In the genomic region with DNA sequence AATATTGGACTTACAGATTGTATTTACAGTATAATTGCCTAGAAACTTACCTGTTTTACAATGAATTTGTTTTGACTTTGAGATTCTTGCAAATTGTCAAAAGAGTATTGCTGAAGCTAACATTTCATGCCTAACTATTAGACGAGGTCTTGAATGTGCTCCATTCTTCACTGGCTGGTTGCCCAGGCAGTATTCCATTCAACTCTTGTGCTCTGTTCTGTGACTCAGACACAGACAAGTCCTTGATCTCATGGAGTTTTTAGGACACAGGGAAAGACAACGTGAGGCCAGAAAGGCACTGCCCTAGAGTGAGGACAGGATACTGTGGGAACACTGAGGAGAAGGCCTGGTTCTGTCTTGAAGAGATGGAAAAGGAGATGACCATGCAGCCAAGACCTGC, we compare ENCODE assay signal across 12 mouse cellular contexts. TPM values are rescaled to one million over a fixed set of nuclear protein-coding genes. Genes with fewer than 3 reads are reported as not detected.
DNase-seq lines count a peak whose midpoint lies in the region; ATAC-seq and TF ChIP-seq lines count a peak whose summit lies in the region.
"Had no signal": no experiment of that assay in that cellular context is flagged by ENCODE, and none has a peak within 500 bp of the region (broad histone marks: within the 10 kb centered on the region; RNA-seq: fewer than 3 reads in every experiment).

No protein-coding gene starts in this region.

- H3K9ac ChIP-seq in liver, adult 2 months (ENCODE audit: low read depth, low read length): no peak overlapping the region
- H3K9ac ChIP-seq in liver, embryonic 11.5 days (ENCODE audit: low read depth, low read length): no peak overlapping the region
- H3K9ac ChIP-seq: limb, embryonic 12.5 days; midbrain, embryonic 12.5 days had no signal

- no peaks in the 10 kb centered on the region for H3K79me2 ChIP-seq in liver, adult 2 months (ENCODE audit: control insufficient read depth, insufficient read depth, low read length)

- TF ChIP-seq POLR2A in liver, adult 2 months (IDR thresholded peaks at IDR 0.05; ENCODE audit: extremely low read depth, insufficient read depth, low read length): no peak

- no peaks in the 10 kb centered on the region for H3K9me3 ChIP-seq in heart, embryonic 10.5 days
- no peaks in the 10 kb centered on the region for H3K9me3 ChIP-seq in liver, embryonic 11.5 days (ENCODE audit: control insufficient read depth, low read length)
- H3K9me3 ChIP-seq: limb, embryonic 12.5 days; midbrain, embryonic 12.5 days had no signal

- no peaks in the 10 kb centered on the region for H3K4me1 ChIP-seq in heart, embryonic 10.5 days
- no peaks in the 10 kb centered on the region for H3K4me1 ChIP-seq in liver, adult 2 months (ENCODE audit: control insufficient read depth, insufficient read depth, low read length)
- H3K4me1 ChIP-seq in liver, embryonic 11.5 days (replicated peaks; ENCODE audit: control insufficient read depth, insufficient read depth, low read length): no peaks in the 10 kb centered on the region

- no peaks in the 10 kb centered on the region for H3K27me3 ChIP-seq in heart, embryonic 10.5 days (ENCODE audit: insufficient read depth, poor library complexity, severe bottlenecking)
- H3K27me3 ChIP-seq in liver, adult 2 months (ENCODE audit: control insufficient read depth, insufficient read depth, low read length): no peaks in the 10 kb centered on the region
- no peaks in the 10 kb centered on the region for H3K27me3 ChIP-seq in liver, embryonic 11.5 days (replicated peaks; ENCODE audit: control insufficient read depth, insufficient read depth, low read length)
- H3K27me3 ChIP-seq: midbrain, embryonic 12.5 days had no signal

- 63% methylated on average over 2 of the region's 2 CpGs for WGBS in heart, embryonic 10.5 days
- 28% methylated on average over 2 of the region's 2 CpGs for WGBS in liver, adult 2 months
- 69% methylated on average over 2 of the region's 2 CpGs for WGBS in liver, embryonic 11.5 days

- H3K27ac ChIP-seq in heart, embryonic 10.5 days: no peak overlapping the region
- H3K27ac ChIP-seq in liver, adult 2 months (replicated peaks; ENCODE audit: insufficient read depth, low read depth, low read length): no peak overlapping the region
- H3K27ac ChIP-seq in liver, embryonic 11.5 days (ENCODE audit: low read depth, low read length): no peak overlapping the region
- H3K27ac ChIP-seq: limb, embryonic 12.5 days; midbrain, embryonic 12.5 days had no signal

- intact Hi-C loops in heart, postnatal 10 days (cut with DNase I): no loop called here
- intact Hi-C loops in gastrocnemius, postnatal 14 days (cut with DNase I; ENCODE audit: low total_unique reads): no loop called here

- H3K36me3 ChIP-seq in heart, embryonic 10.5 days: no peaks in the 10 kb centered on the region
- H3K36me3 ChIP-seq in liver, adult 2 months (ENCODE audit: control insufficient read depth, insufficient read depth, low read length): no peaks in the 10 kb centered on the region
- no peaks in the 10 kb centered on the region for H3K36me3 ChIP-seq in liver, embryonic 11.5 days (ENCODE audit: control insufficient read depth, insufficient read depth, low read length)
- H3K36me3 ChIP-seq: limb, embryonic 12.5 days; midbrain, embryonic 12.5 days had no signal

- no peak for ATAC-seq in liver, embryonic 11.5 days (replicated peaks; ENCODE audit: low FRiP score)
- ATAC-seq: intestine, embryonic 16.5 days had no signal

- peak; percentile 51 to 54 for DNase-seq in heart, postnatal 10 days
- DNase-seq in heart, embryonic 10.5 days (ENCODE audit: low spot score): no peak
- peak; percentile 20 for DNase-seq in liver, adult 2 months (ENCODE audit: extremely low read depth, low read depth, low spot score)
- DNase-seq in liver, embryonic 11.5 days (ENCODE audit: low spot score): no peak
- peak; percentile 80 for DNase-seq in adrenal gland, adult 8-10 months
- DNase-seq in gastrocnemius, postnatal 14 days: peak; percentile 47
- no peak for DNase-seq in thymus, postnatal 25 days
- DNase-seq in ovary, adult 18-20 months (ENCODE audit: low spot score): no peak
- DNase-seq: cerebellum, adult 11-12 months had no signal

- H3K4me2 ChIP-seq in liver, embryonic 11.5 days: no peak overlapping the region
- H3K4me2 ChIP-seq: limb, embryonic 12.5 days; midbrain, embryonic 12.5 days had no signal

- no peak for TF ChIP-seq CTCF in liver, adult 2 months (IDR thresholded peaks at IDR 0.05; ENCODE audit: low read depth, low read length)

- H3K4me3 ChIP-seq in heart, embryonic 10.5 days: no peak overlapping the region
- no peak overlapping the region for H3K4me3 ChIP-seq in liver, adult 2 months (ENCODE audit: insufficient read depth, low read depth, low read length)
- no peak overlapping the region for H3K4me3 ChIP-seq in liver, embryonic 11.5 days (ENCODE audit: low read depth, low read length)
- H3K4me3 ChIP-seq: limb, embryonic 12.5 days; midbrain, embryonic 12.5 days had no signal

RNA-seq across cellular contexts. Expression of a gene that starts 57.0 kb away (rescaled TPM):
- total RNA-seq in heart, postnatal 10 days (2021): 10 to 100 TPM; 59.8 to 62.1 TPM
- 53.1 and 69.9 TPM in 2 replicates for polyA plus RNA-seq in heart, embryonic 10.5 days (2016; fragmentation: Nextera tagmentation; extraction: Ambion mirVana)
- total RNA-seq in liver, adult 2 months (2014; rRNA removed): 68.2 and 68.3 TPM in 2 replicates
- 17.2 and 17.9 TPM in 2 replicates for polyA plus RNA-seq in liver, adult 2 months (2012; rRNA removed)
- polyA plus RNA-seq in liver, embryonic 11.5 days (2014; fragmentation: Nextera tagmentation; extraction: Ambion mirVana): 78.1 and 79.0 TPM in 2 replicates
- 10 to 100 TPM; 20.4 to 24.7 (median 21.1) TPM for total RNA-seq in adrenal gland, adult 8-10 months (2022)
- total RNA-seq in gastrocnemius, postnatal 14 days (2021): 100 to 1,000 TPM; 120 to 133 TPM

Comparison
In these comparisons a context has a peak if more than half of its experiments do, and no peak if none do; other contexts are left out.
1. DNase-seq: peak in heart, postnatal 10 days (2 of 2), liver, adult 2 months (single experiment), adrenal gland, adult 8-10 months (single experiment) and gastrocnemius, postnatal 14 days (single experiment); none in heart, embryonic 10.5 days (single experiment), liver, embryonic 11.5 days (single experiment), thymus, postnatal 25 days (single experiment) and ovary, adult 18-20 months (single experiment).